Mouse (Mus musculus): ENCODE data around the gene Mpped2. TPM values are rescaled to one million over a fixed set of nuclear protein-coding genes. Genes with fewer than 3 reads are reported as not detected.

The Mpped2 gene
- total and polyA plus RNA-seq, 3 experiments, result 0.04 to 0.10 TPM; not detected in 1

GRCm38 (mm10) chr2:106788055-106788454, 95.0 kb downstream of the Mpped2 start:
- TF ChIP-seq RAD21 (IDR thresholded peaks at IDR 0.05; ENCODE audit: low read depth, low read length), result no peak
- no peak for TF ChIP-seq USF2 (IDR thresholded peaks at IDR 0.05; ENCODE audit: borderline replicate concordance in 1 of 2, insufficient read depth in 1 of 2, low read depth in 1 of 2, low read length in 2 of 2)
- no peak for TF ChIP-seq TBP (IDR thresholded peaks at IDR 0.05; ENCODE audit: low read depth, low read length)
- TF ChIP-seq ZNF384 (IDR thresholded peaks at IDR 0.05; ENCODE audit: low read depth, low read length), result no peak
- TF ChIP-seq E2F4 (IDR thresholded peaks at IDR 0.05; ENCODE audit: borderline replicate concordance, low read depth, low read length), result no peak
- TF ChIP-seq MXI1 (IDR thresholded peaks at IDR 0.05; ENCODE audit: low read depth, low read length), result no peak
- TF ChIP-seq MAX (IDR thresholded peaks at IDR 0.05; ENCODE audit: low read length), result no peak
- TF ChIP-seq MAFK (IDR thresholded peaks at IDR 0.05; ENCODE audit: borderline replicate concordance, low read depth, low read length), result no peak
- TF ChIP-seq CHD1 (IDR thresholded peaks at IDR 0.05; ENCODE audit: low read depth, low read length), result no peak
- TF ChIP-seq MAZ (IDR thresholded peaks at IDR 0.05; ENCODE audit: low read depth, low read length), result no peak
- no peak for TF ChIP-seq ZC3H11A (IDR thresholded peaks at IDR 0.05; ENCODE audit: low read depth, low read length)
- no peak for TF ChIP-seq SMC3 (IDR thresholded peaks at IDR 0.05; ENCODE audit: low read depth, low read length)
- no peak for TF ChIP-seq CTCF (IDR thresholded peaks at IDR 0.05 in 2 of 3, conservative IDR thresholded peaks at IDR 0.05 in 1 of 3; ENCODE audit: control insufficient read depth in 1 of 3, insufficient read depth in 1 of 3, low read depth in 2 of 3, low read length in 3 of 3, poor library complexity in 1 of 3, severe bottlenecking in 1 of 3)
- no peak for TF ChIP-seq ELF1 (IDR thresholded peaks at IDR 0.05; ENCODE audit: low read depth, low read length)
- H3K9me3 ChIP-seq (replicated peaks; ENCODE audit: insufficient read depth, low read length), result no peaks in the 10 kb centered on the region
- H3K36me3 ChIP-seq (ENCODE audit: control insufficient read depth in 1 of 2, insufficient read depth in 2 of 2, low read length in 2 of 2), result no peaks in the 10 kb centered on the region
- no peaks in the 10 kb centered on the region; a peak in 1 of 4 replicates for H3K27me3 ChIP-seq (ENCODE audit: control insufficient read depth in 1 of 2, insufficient read depth in 2 of 2, low read length in 2 of 2)
- H3K4me3 ChIP-seq (ENCODE audit: control insufficient read depth in 1 of 2, insufficient read depth in 1 of 2, low read depth in 2 of 2, low read length in 2 of 2), result no peak overlapping the region
- H3K27ac ChIP-seq (ENCODE audit: control insufficient read depth, low read depth, low read length), result no peak overlapping the region
- H3K4me1 ChIP-seq (ENCODE audit: control insufficient read depth in 1 of 2, insufficient read depth in 2 of 2, low read length in 2 of 2), result no peaks in the 10 kb centered on the region
- H3K79me2 ChIP-seq (ENCODE audit: control insufficient read depth, insufficient read depth, low read length, poor library complexity), result no peaks in the 10 kb centered on the region
- no peak overlapping the region for H3K9ac ChIP-seq (ENCODE audit: control insufficient read depth, low read depth, low read length, poor library complexity, severe bottlenecking)
- DNase-seq (ENCODE audit: low read depth, low spot score), result no peak

- Histone ChIP-seq H3K4me3 (ENCODE audit: control insufficient read depth in 1 of 2, insufficient read depth in 1 of 2, low read depth in 2 of 2, low read length in 2 of 2) (no peak overlapping the region), H3K27ac (ENCODE audit: control insufficient read depth, low read depth, low read length) (no peak overlapping the region), H3K9ac (ENCODE audit: control insufficient read depth, low read depth, low read length, poor library complexity, severe bottlenecking) (no peak overlapping the region), H3K9me3 (replicated peaks; ENCODE audit: insufficient read depth, low read length) (no peaks in the 10 kb centered on the region), H3K36me3 (ENCODE audit: control insufficient read depth in 1 of 2, insufficient read depth in 2 of 2, low read length in 2 of 2) (no peaks in the 10 kb centered on the region), H3K4me1 (ENCODE audit: control insufficient read depth in 1 of 2, insufficient read depth in 2 of 2, low read length in 2 of 2) (no peaks in the 10 kb centered on the region), H3K27me3 (ENCODE audit: control insufficient read depth in 1 of 2, insufficient read depth in 2 of 2, low read length in 2 of 2) (no peaks in the 10 kb centered on the region; a peak in 1 of 4 replicates), H3K79me2 (ENCODE audit: control insufficient read depth, insufficient read depth, low read length, poor library complexity) (no peaks in the 10 kb centered on the region)
- TF ChIP-seq ZC3H11A (IDR thresholded peaks at IDR 0.05; ENCODE audit: low read depth, low read length) (no peak), ZNF384 (IDR thresholded peaks at IDR 0.05; ENCODE audit: low read depth, low read length) (no peak), ZMIZ1 (IDR thresholded peaks at IDR 0.05; ENCODE audit: low read depth, low read length) (no peak), GATA1 (IDR thresholded peaks at IDR 0.05; ENCODE audit: low read depth, low read length) (no peak), MAFK (IDR thresholded peaks at IDR 0.05; ENCODE audit: borderline replicate concordance, low read depth, low read length) (no peak), USF1 (IDR thresholded peaks at IDR 0.05; ENCODE audit: low read depth, low read length) (no peak), POLR2AphosphoS5 (IDR thresholded peaks at IDR 0.05; ENCODE audit: borderline replicate concordance, low read depth, low read length) (no peak), TAL1 (IDR thresholded peaks at IDR 0.05; ENCODE audit: low read length) (no peak)
- DNase-seq (ENCODE audit: low read depth, low spot score), result no peak
Measured at GRCm38 (mm10) chr2:106788573-106788972, 95.5 kb downstream of the Mpped2 start.
